Mouse (Mus musculus): ENCODE measurements at regions not wholly inside any gene's neighbourhood (a gene's known extent, or its start where the extent isn't known, plus 50 kb on each side); places are given as distances from the start of the nearest gene placed in this dataset.

- Histone ChIP-seq H3K36me3 (ENCODE audit: control insufficient read depth, insufficient read depth) (no peaks in the 10 kb centered on the region), H3K79me2 (ENCODE audit: control insufficient read depth, insufficient read depth) (no peaks in the 10 kb centered on the region), H3K79me3 (ENCODE audit: low read depth) (no peaks in the 10 kb centered on the region), H3K4me3 (ENCODE audit: insufficient read depth, poor library complexity, severe bottlenecking) (no peak overlapping the region), H3K27me3 (ENCODE audit: control insufficient read depth, insufficient read depth, insufficient read length) (no peaks in the 10 kb centered on the region), H3ac (ENCODE audit: control insufficient read depth, insufficient read length, low read depth) (no peak overlapping the region)
- TF ChIP-seq MAX (IDR thresholded peaks at IDR 0.05), result no peak
- TF ChIP-seq USF1 (IDR thresholded peaks at IDR 0.05; ENCODE audit: low read depth), result no peak
- no peak for TF ChIP-seq MYOG (IDR thresholded peaks at IDR 0.05; ENCODE audit: control insufficient read depth, extremely low read depth, insufficient read length)
- no peak for TF ChIP-seq CTCF (IDR thresholded peaks at IDR 0.05; ENCODE audit: control insufficient read depth, insufficient read depth, insufficient read length)
- TF ChIP-seq MYOD1 (IDR thresholded peaks at IDR 0.05; ENCODE audit: control insufficient read depth, insufficient read length, low read depth), result no peak
- TF ChIP-seq FOSL1 (IDR thresholded peaks at IDR 0.05; ENCODE audit: insufficient read depth, low read length, poor library complexity, severe bottlenecking), result no peak
- TF ChIP-seq CEBPB (IDR thresholded peaks at IDR 0.05; ENCODE audit: low read depth), result no peak
Observed at GRCm38 (mm10) chr5:16487969-16488368, 65.3 kb upstream of the Hgf start.

GRCm38 (mm10) chr5:16489803-16490202 is 63.5 kb upstream of the Hgf start:
- Histone ChIP-seq H3K27me3 (ENCODE audit: control insufficient read depth, insufficient read depth, insufficient read length) (no peaks in the 10 kb centered on the region), H3ac (ENCODE audit: control insufficient read depth, insufficient read length, low read depth) (no peak overlapping the region), H3K4me3 (ENCODE audit: insufficient read depth, poor library complexity, severe bottlenecking) (no peak overlapping the region), H3K79me3 (ENCODE audit: low read depth) (no peaks in the 10 kb centered on the region), H3K79me2 (ENCODE audit: control insufficient read depth, insufficient read depth) (no peaks in the 10 kb centered on the region), H3K36me3 (ENCODE audit: control insufficient read depth, insufficient read depth) (no peaks in the 10 kb centered on the region)
- TF ChIP-seq FOSL1 (IDR thresholded peaks at IDR 0.05; ENCODE audit: insufficient read depth, low read length, poor library complexity, severe bottlenecking) (no peak), CEBPB (IDR thresholded peaks at IDR 0.05; ENCODE audit: low read depth) (no peak), MAX (IDR thresholded peaks at IDR 0.05) (no peak)

- Histone ChIP-seq H3K36me3 (ENCODE audit: control insufficient read depth, insufficient read depth) (no peaks in the 10 kb centered on the region), H3K79me2 (ENCODE audit: control insufficient read depth, insufficient read depth) (no peaks in the 10 kb centered on the region), H3K79me3 (ENCODE audit: low read depth) (no peaks in the 10 kb centered on the region), H3K27me3 (ENCODE audit: control insufficient read depth, insufficient read depth, insufficient read length) (no peaks in the 10 kb centered on the region), H3ac (ENCODE audit: control insufficient read depth, insufficient read length, low read depth) (no peak overlapping the region), H3K4me3 (ENCODE audit: insufficient read depth, poor library complexity, severe bottlenecking) (no peak overlapping the region)
- no peak for TF ChIP-seq FOSL1 (IDR thresholded peaks at IDR 0.05; ENCODE audit: insufficient read depth, low read length, poor library complexity, severe bottlenecking)
- no peak for TF ChIP-seq CEBPB (IDR thresholded peaks at IDR 0.05; ENCODE audit: low read depth)
- no peak for TF ChIP-seq MAX (IDR thresholded peaks at IDR 0.05)
- no peak for TF ChIP-seq MYOD1 (IDR thresholded peaks at IDR 0.05; ENCODE audit: control insufficient read depth, insufficient read length, low read depth)
- TF ChIP-seq USF1 (IDR thresholded peaks at IDR 0.05; ENCODE audit: low read depth), result no peak
- TF ChIP-seq CTCF (IDR thresholded peaks at IDR 0.05; ENCODE audit: control insufficient read depth, insufficient read depth, insufficient read length), result no peak
- no peak for TF ChIP-seq MYOG (IDR thresholded peaks at IDR 0.05; ENCODE audit: control insufficient read depth, extremely low read depth, insufficient read length)
Observed at GRCm38 (mm10) chr5:16499891-16500290, 53.4 kb upstream of the Hgf start.

Data from C2C12 (cell line).